Mouse (Mus musculus) ES-E14 (cell line): ENCODE measurements around the gene Nmur1. TPM values are rescaled to one million over a fixed set of nuclear protein-coding genes. Genes with fewer than 3 reads are reported as not detected.

Source experiments
- DNase-seq: peaks from one replicate; pipeline ENCODE4 v3.0.0-alpha.2; 2013; ENCODE audit warnings: low read depth, low spot score
- H3K27ac ChIP-seq: 2 replicates; pipeline ENCODE4 v1.5.1; 2012; ENCODE audit warnings: low read depth, mild to moderate bottlenecking, low read length, moderate library complexity, mixed read lengths; ENCODE audit not compliant: poor library complexity, insufficient read depth, severe bottlenecking
- H3K36me3 ChIP-seq: 2 replicates; pipeline ENCODE4 v1.6.1; 2012; ENCODE audit warnings: mild to moderate bottlenecking, low read length, moderate library complexity, mixed read lengths; ENCODE audit not compliant: control insufficient read depth, poor library complexity, insufficient read depth, severe bottlenecking
- H3K4me1 ChIP-seq, 2 experiments: fragments of 150-350 bp in 1 of 2; sonication (generic) in 1 of 2; 2 replicates each; pipeline ENCODE4 v1.6.1; 2012; ENCODE audit warnings: low read length in 2 of 2, mild to moderate bottlenecking in 1 of 2, mixed read lengths in 1 of 2; ENCODE audit not compliant: control insufficient read depth in 2 of 2, insufficient read depth in 2 of 2, poor library complexity in 1 of 2
- H3K4me3 ChIP-seq, 2 experiments: fragments of 150-350 bp in 1 of 2; sonication (generic) in 1 of 2; 2 replicates each; pipeline ENCODE4 v1.5.1; 2012; ENCODE audit warnings: low read length in 2 of 2, low read depth in 1 of 2, mild to moderate bottlenecking in 1 of 2, mixed read lengths in 1 of 2; ENCODE audit not compliant: insufficient read depth in 1 of 2, poor library complexity in 1 of 2, severe bottlenecking in 1 of 2
- H3K9ac ChIP-seq: 2 replicates; pipeline ENCODE4 v1.6.1; 2012; ENCODE audit warnings: low read depth, mild to moderate bottlenecking, low read length, mixed read lengths; ENCODE audit not compliant: poor library complexity, insufficient read depth, severe bottlenecking
- H3K9me3 ChIP-seq: fragments of 150-350 bp; sonication (generic); 2 replicates; pipeline ENCODE4 v1.6.1; 2012; ENCODE audit warnings: low read depth, mild to moderate bottlenecking, low read length; ENCODE audit not compliant: control insufficient read depth, insufficient read depth
- CHD2 ChIP-seq: IDR thresholded peaks from 2 replicates; pipeline ENCODE4 v1.6.1; 2014; ENCODE audit warnings: mild to moderate bottlenecking, low read depth, low read length, inconsistent platforms
- HCFC1 ChIP-seq: IDR thresholded peaks from 2 replicates; pipeline ENCODE4 v1.6.1; 2012; ENCODE audit warnings: low read length, inconsistent platforms, borderline replicate concordance; ENCODE audit not compliant: insufficient read depth
- MAFK ChIP-seq: IDR thresholded peaks from 2 replicates; pipeline ENCODE4 v1.6.1; 2014; ENCODE audit warnings: mild to moderate bottlenecking, low read depth, low read length, inconsistent platforms; ENCODE audit not compliant: insufficient read depth
- ZC3H11A ChIP-seq: IDR thresholded peaks from 2 replicates; pipeline ENCODE4 v1.6.1; 2012; ENCODE audit warnings: low read depth, mild to moderate bottlenecking, inconsistent platforms, low read length, borderline replicate concordance
- ZNF384 ChIP-seq: IDR thresholded peaks from 2 replicates; pipeline ENCODE4 v1.6.1; 2012; ENCODE audit warnings: low read depth, low read length, inconsistent platforms
- in situ Hi-C, 2 experiments: fragments of 600-800 bp; cut with MboI; formaldehyde crosslinking; loops; one replicate each; pipeline ENCODE4 v1.15.1; 2025; ENCODE audit warnings: low sequenced_read_pairs in 2 of 2, inconsistent platforms in 1 of 2; ENCODE audit not compliant: unreplicated experiment in 2 of 2
- total RNA-seq: library from RNA; depleted of rRNA; stranded (reverse); fragments of 300-350 nt; gene quantifications from 2 replicates; pipeline ENCODE4 v1.2.3, GENCODE M21; 2012

Gene Nmur1
- total RNA-seq, 1 experiment, result 0.18 TPM

- Histone ChIP-seq H3K4me3 (no peak overlapping the region), H3K4me1 (peaks cover 4 to 22% of the 10 kb centered on the region in 2 experiments; a peak in 3 of 4 replicates), H3K9me3 (no peaks in the 10 kb centered on the region), H3K36me3 (no peaks in the 10 kb centered on the region), H3K9ac (no peak overlapping the region), H3K27ac (no peak overlapping the region; the same call in 1 of the 2 replicates)
- no peak for TF ChIP-seq CHD2
- TF ChIP-seq ZNF384, result no peak
- no peak for TF ChIP-seq MAFK
- TF ChIP-seq ZC3H11A, result no peak
- TF ChIP-seq HCFC1, result no peak
- in situ Hi-C loops, result no loop called here
- DNase-seq, result no peak
Observed at GRCm38 (mm10) chr1:86449966-86450365, 23.9 kb upstream of the Nmur1 start.

- no peak overlapping the region for H3K27ac ChIP-seq
- TF ChIP-seq CHD2, result no peak
- no peak overlapping the region for H3K4me3 ChIP-seq
- no peaks in the 10 kb centered on the region for H3K36me3 ChIP-seq
- no peak for DNase-seq
- no peak overlapping the region for H3K9ac ChIP-seq
- H3K4me1 ChIP-seq, result peaks cover 4 to 31% of the 10 kb centered on the region in 2 experiments; a peak in 3 of 4 replicates
- in situ Hi-C loops, result no loop called here
- H3K9me3 ChIP-seq, result no peaks in the 10 kb centered on the region
Observed at GRCm38 (mm10) chr1:86448272-86448671, 22.2 kb upstream of the Nmur1 start.

GRCm38 (mm10) chr1:86447596-86448171 lies 21.7 kb upstream of the Nmur1 start:
- TF ChIP-seq MAFK (no peak), ZC3H11A (no peak), ZNF384 (no peak), CHD2 (no peak), HCFC1 (no peak)
- H3K27ac ChIP-seq, result no peak overlapping the region
- peak overlapping the region in 1 of 2 experiments; percentile 17; a peak in 1 of 4 replicates for H3K4me3 ChIP-seq
- no peak for DNase-seq
- no peaks in the 10 kb centered on the region for H3K9me3 ChIP-seq
- no peaks in the 10 kb centered on the region for H3K36me3 ChIP-seq
- H3K4me1 ChIP-seq, result peaks cover 6 to 28% of the 10 kb centered on the region in 2 experiments; a peak in 3 of 4 replicates
- in situ Hi-C loops, result no loop called here
- H3K9ac ChIP-seq, result no peak overlapping the region; the same call in 1 of the 2 replicates

DNA sequence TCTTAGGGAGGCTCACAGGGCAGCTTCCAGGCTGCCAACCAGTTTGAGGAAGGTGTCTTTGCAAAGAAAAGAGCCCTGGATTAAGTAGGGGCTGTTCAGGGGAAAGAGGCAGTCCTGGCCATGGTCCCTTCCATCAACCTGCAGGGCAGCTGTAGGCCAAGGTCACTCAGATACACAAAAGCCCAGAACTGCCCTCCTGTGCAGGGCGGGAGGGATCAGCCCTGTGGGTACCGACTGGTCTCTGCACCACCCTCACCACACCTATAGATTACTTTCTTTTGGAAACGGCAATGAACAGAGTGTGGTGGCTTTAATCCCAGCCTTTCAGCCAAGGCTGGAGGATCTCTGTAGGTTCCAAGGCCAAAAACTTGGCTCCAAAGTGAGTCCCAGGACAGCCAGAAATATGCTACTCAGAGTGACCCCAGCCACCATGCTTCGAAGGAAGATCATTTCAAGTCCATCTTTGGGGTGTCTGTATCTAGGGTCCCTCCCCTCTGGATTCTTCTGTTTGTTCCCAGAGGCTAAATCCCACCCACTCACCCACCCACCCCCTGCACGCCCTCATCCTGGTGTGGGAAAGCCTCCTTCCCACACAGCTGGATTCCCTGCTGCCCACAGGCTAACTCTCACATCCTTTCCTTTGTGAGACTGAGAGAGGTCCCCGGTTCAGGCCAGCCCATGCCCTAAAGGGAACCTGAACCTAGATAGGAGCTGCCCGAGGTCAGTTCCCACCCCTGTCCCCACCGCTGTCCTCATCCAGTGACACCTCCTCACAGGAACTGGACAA lies 17.6 kb upstream of the Nmur1 start:
- Histone ChIP-seq H3K9me3 (no peaks in the 10 kb centered on the region), H3K9ac (peak overlapping the region; percentile 93; the same call in 1 of the 2 replicates), H3K4me1 (peaks cover 2 to 24% of the 10 kb centered on the region in 2 experiments; a peak in 3 of 4 replicates), H3K4me3 (peak overlapping the region; percentile 59 to 73), H3K27ac (peak overlapping the region; percentile 34; the same call in 1 of the 2 replicates), H3K36me3 (no peaks in the 10 kb centered on the region)
- DNase-seq, result no peak
- TF ChIP-seq MAFK (no peak), CHD2 (no peak)
- in situ Hi-C loops, result no loop called here
